32 mouse cellular contexts compared by ENCODE assay signal in the genomic region with DNA sequence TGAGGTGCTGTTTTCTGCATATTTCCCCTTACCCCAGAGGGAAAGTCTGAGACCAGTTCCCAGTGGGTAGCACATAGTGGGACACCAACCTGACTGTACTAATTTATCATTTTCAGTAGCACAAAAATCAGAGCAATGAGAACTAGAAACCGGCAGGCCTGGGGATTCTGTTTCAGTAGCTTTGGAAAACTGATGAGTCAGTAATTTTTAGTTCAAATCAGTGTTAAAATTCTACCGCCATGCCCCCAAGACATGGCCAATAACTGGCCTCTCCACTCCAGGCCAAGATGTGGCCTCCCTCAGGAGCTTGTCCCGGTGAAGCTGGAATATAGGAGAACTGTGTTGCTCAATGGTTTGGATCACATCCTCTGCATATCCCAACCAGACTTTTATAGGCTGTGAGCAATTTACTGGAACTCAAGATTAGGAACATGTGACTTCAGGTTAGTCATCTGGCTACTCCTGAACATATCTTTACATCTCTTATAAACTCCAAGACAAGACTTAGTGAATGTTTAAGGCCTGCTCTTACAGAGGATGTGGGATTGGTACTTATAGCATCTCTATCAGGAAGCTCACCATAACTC. TPM values are rescaled to one million over a fixed set of nuclear protein-coding genes. Genes with fewer than 3 reads are reported as not detected.
DNase-seq lines count a peak whose midpoint lies in the region; ATAC-seq and TF ChIP-seq lines count a peak whose summit lies in the region.
"Had no signal": no experiment of that assay in that cellular context is flagged by ENCODE, and none has a peak within 500 bp of the region (broad histone marks: within the 10 kb centered on the region; RNA-seq: fewer than 3 reads in every experiment).

No protein-coding gene starts in this region.

- no peak overlapping the region for H3K9ac ChIP-seq in forebrain, embryonic 11.5 days (ENCODE audit: low read length)
- H3K9ac ChIP-seq in lung, postnatal 0 days (replicated peaks; ENCODE audit: low read depth), result no peak overlapping the region
- H3K9ac ChIP-seq in midbrain, embryonic 13.5 days (replicated peaks), result no peak overlapping the region
- H3K9ac ChIP-seq: embryonic facial prominence, embryonic 13.5 days; forebrain, embryonic 12.5 days; forebrain, embryonic 15.5 days; heart, embryonic 12.5 days; heart, embryonic 15.5 days; hindbrain, embryonic 14.5 days had no signal

- no peak for ATAC-seq in forebrain, embryonic 11.5 days (replicated peaks; ENCODE audit: low FRiP score)
- ATAC-seq in lung, postnatal 0 days, result no peak
- no peak for ATAC-seq in midbrain, embryonic 13.5 days
- ATAC-seq: forebrain, embryonic 15.5 days; hindbrain, postnatal 0 days; inflammation-experienced regulatory T-cells, adult 6 months had no signal

- TF ChIP-seq EP300 in lung, postnatal 0 days (IDR thresholded peaks at IDR 0.05), result no peak

- no peaks in the 10 kb centered on the region for H3K27me3 ChIP-seq in forebrain, embryonic 11.5 days (ENCODE audit: control insufficient read depth, insufficient read depth, low read length)
- no peaks in the 10 kb centered on the region for H3K27me3 ChIP-seq in forebrain, embryonic 10.5 days (ENCODE audit: poor library complexity, severe bottlenecking)
- H3K27me3 ChIP-seq in lung, postnatal 0 days (replicated peaks; ENCODE audit: insufficient read depth, low read length), result no peaks in the 10 kb centered on the region
- no peaks in the 10 kb centered on the region for H3K27me3 ChIP-seq in midbrain, embryonic 13.5 days
- H3K27me3 ChIP-seq: embryonic facial prominence, embryonic 13.5 days; forebrain, embryonic 12.5 days; forebrain, embryonic 15.5 days; heart, embryonic 12.5 days; heart, embryonic 15.5 days had no signal

- no peak for TF ChIP-seq CTCF in lung, postnatal 0 days (IDR thresholded peaks at IDR 0.05)

- H3K9me3 ChIP-seq in forebrain, embryonic 11.5 days (ENCODE audit: control insufficient read depth, low read length), result peaks cover 11% of the 10 kb centered on the region
- H3K9me3 ChIP-seq in forebrain, embryonic 10.5 days, result peaks cover 15% of the 10 kb centered on the region
- H3K9me3 ChIP-seq in lung, postnatal 0 days (ENCODE audit: low read length), result peaks cover 3% of the 10 kb centered on the region; the same call in 1 of the 2 replicates
- H3K9me3 ChIP-seq in midbrain, embryonic 13.5 days, result peaks cover 9% of the 10 kb centered on the region; the same call in 1 of the 2 replicates

- peak; percentile 19 for DNase-seq in forebrain, embryonic 11.5 days (ENCODE audit: low spot score)
- DNase-seq in forebrain, embryonic 10.5 days (ENCODE audit: extremely low spot score, low spot score), result no peak
- peak; percentile 24 for DNase-seq in testis, postnatal 10 days (ENCODE audit: low spot score)
- no peak for DNase-seq in testis, postnatal 14 days (ENCODE audit: low spot score)
- peak; percentile 53 for DNase-seq in NIH3T3 (ENCODE audit: low read depth)
- no peak for DNase-seq in adrenal gland, adult (ENCODE audit: inconsistent age in 2 of 2, low spot score in 1 of 2)
- no peak for DNase-seq in lung, postnatal 0 days (ENCODE audit: low spot score)
- DNase-seq: adrenal gland, adult 8-10 months; adrenal gland, postnatal 25 days; B cell, adult 2 months; cerebellum, adult 11-12 months; cerebellum, adult 8-10 months; cerebellum, postnatal 10 days; cerebellum, postnatal 36 days; embryo, embryonic 11 days; gastrocnemius, postnatal 10 days; gastrocnemius, postnatal 36 days; heart, adult 18-20 months; heart, postnatal 10 days; heart, postnatal 36 days; kidney, adult 11 months had no signal

- no peak overlapping the region for H3K4me3 ChIP-seq in forebrain, embryonic 11.5 days (ENCODE audit: low read depth, low read length)
- no peak overlapping the region for H3K4me3 ChIP-seq in forebrain, embryonic 10.5 days
- H3K4me3 ChIP-seq in lung, postnatal 0 days (ENCODE audit: low read depth, low read length), result no peak overlapping the region
- H3K4me3 ChIP-seq in midbrain, embryonic 13.5 days (replicated peaks), result no peak overlapping the region
- H3K4me3 ChIP-seq: embryonic facial prominence, embryonic 10.5 days; embryonic facial prominence, embryonic 13.5 days; erythroblast, embryonic 14.5 days; forebrain, embryonic 12.5 days; forebrain, embryonic 15.5 days; heart, embryonic 12.5 days; heart, embryonic 15.5 days had no signal

- no peak overlapping the region for H3K27ac ChIP-seq in forebrain, embryonic 11.5 days (ENCODE audit: low read depth, low read length)
- H3K27ac ChIP-seq in forebrain, embryonic 10.5 days, result no peak overlapping the region
- no peak overlapping the region for H3K27ac ChIP-seq in lung, postnatal 0 days (ENCODE audit: low read length)
- H3K27ac ChIP-seq in midbrain, embryonic 13.5 days, result no peak overlapping the region
- H3K27ac ChIP-seq: embryonic facial prominence, embryonic 10.5 days; embryonic facial prominence, embryonic 13.5 days; forebrain, embryonic 12.5 days; forebrain, embryonic 15.5 days; heart, embryonic 15.5 days; hindbrain, embryonic 14.5 days; hindbrain, postnatal 0 days had no signal

- WGBS in forebrain, embryonic 11.5 days, result 93% methylated on average over 3 of the region's 3 CpGs
- whole genome bisulfite sequencing in forebrain, embryonic 10.5 days, result 91% methylated on average over 3 of the region's 3 CpGs
- WGBS in lung, postnatal 0 days, result 89% methylated on average over 3 of the region's 3 CpGs
- WGBS in midbrain, embryonic 13.5 days, result 94% methylated on average over 3 of the region's 3 CpGs

- peaks cover 13% of the 10 kb centered on the region for H3K36me3 ChIP-seq in forebrain, embryonic 11.5 days (ENCODE audit: control insufficient read depth, insufficient read depth, low read length)
- H3K36me3 ChIP-seq in forebrain, embryonic 10.5 days (replicated peaks), result peaks cover 92% of the 10 kb centered on the region
- H3K36me3 ChIP-seq in lung, postnatal 0 days (ENCODE audit: insufficient read depth, low read length), result peaks cover 22% of the 10 kb centered on the region; the same call in 1 of the 2 replicates
- peaks cover 20% of the 10 kb centered on the region for H3K36me3 ChIP-seq in midbrain, embryonic 13.5 days

- H3K4me1 ChIP-seq in forebrain, embryonic 11.5 days (replicated peaks; ENCODE audit: control insufficient read depth, insufficient read depth, low read length), result no peaks in the 10 kb centered on the region
- no peaks in the 10 kb centered on the region for H3K4me1 ChIP-seq in forebrain, embryonic 10.5 days
- no peaks in the 10 kb centered on the region for H3K4me1 ChIP-seq in lung, postnatal 0 days (ENCODE audit: insufficient read depth, low read depth, low read length)
- no peaks in the 10 kb centered on the region for H3K4me1 ChIP-seq in midbrain, embryonic 13.5 days (replicated peaks)
- H3K4me1 ChIP-seq: embryonic facial prominence, embryonic 10.5 days; embryonic facial prominence, embryonic 13.5 days; forebrain, embryonic 12.5 days; forebrain, embryonic 15.5 days had no signal

- H3K4me2 ChIP-seq in forebrain, embryonic 11.5 days (ENCODE audit: low read depth, low read length, severe bottlenecking), result no peak overlapping the region
- no peak overlapping the region for H3K4me2 ChIP-seq in lung, postnatal 0 days (replicated peaks; ENCODE audit: low read depth, low read length)
- H3K4me2 ChIP-seq in midbrain, embryonic 13.5 days (replicated peaks), result no peak overlapping the region
- H3K4me2 ChIP-seq: embryonic facial prominence, embryonic 13.5 days; forebrain, embryonic 12.5 days; forebrain, embryonic 15.5 days; heart, embryonic 12.5 days; heart, embryonic 15.5 days; hindbrain, embryonic 14.5 days had no signal

RNA-seq across cellular contexts. Expression of gene Birc3, which starts 55.3 kb away (rescaled TPM):
- 2.2 and 3.2 TPM in 2 replicates for polyA plus RNA-seq in forebrain, embryonic 11.5 days (2014; fragmentation: Nextera tagmentation; extraction: Ambion mirVana)
- 3.7 TPM in 2 replicates for polyA plus RNA-seq in forebrain, embryonic 10.5 days (2016; fragmentation: Nextera tagmentation; extraction: Ambion mirVana)
- 23.2 and 31.4 TPM in 2 replicates for polyA plus RNA-seq in lung, postnatal 0 days (2015; fragmentation: Nextera tagmentation; extraction: Ambion mirVana)
- 1.4 and 1.5 TPM in 2 replicates for polyA plus RNA-seq in midbrain, embryonic 13.5 days (2015; fragmentation: Nextera tagmentation; extraction: Ambion mirVana)

Comparison
In these comparisons a context has a peak if more than half of its experiments do, and no peak if none do; other contexts are left out.
1. DNase-seq: peak in forebrain, embryonic 11.5 days (single experiment), testis, postnatal 10 days (single experiment) and NIH3T3 (single experiment); none in forebrain, embryonic 10.5 days (single experiment), testis, postnatal 14 days (single experiment), adrenal gland, adult (0 of 2) and lung, postnatal 0 days (single experiment).